Mouse (Mus musculus): ENCODE measurements around the gene Secisbp2. TPM values are rescaled to one million over a fixed set of nuclear protein-coding genes. Genes with fewer than 3 reads are reported as not detected.

Gene Secisbp2
- polyA plus RNA-seq, 1 experiment, result 21.3 TPM

DNA sequence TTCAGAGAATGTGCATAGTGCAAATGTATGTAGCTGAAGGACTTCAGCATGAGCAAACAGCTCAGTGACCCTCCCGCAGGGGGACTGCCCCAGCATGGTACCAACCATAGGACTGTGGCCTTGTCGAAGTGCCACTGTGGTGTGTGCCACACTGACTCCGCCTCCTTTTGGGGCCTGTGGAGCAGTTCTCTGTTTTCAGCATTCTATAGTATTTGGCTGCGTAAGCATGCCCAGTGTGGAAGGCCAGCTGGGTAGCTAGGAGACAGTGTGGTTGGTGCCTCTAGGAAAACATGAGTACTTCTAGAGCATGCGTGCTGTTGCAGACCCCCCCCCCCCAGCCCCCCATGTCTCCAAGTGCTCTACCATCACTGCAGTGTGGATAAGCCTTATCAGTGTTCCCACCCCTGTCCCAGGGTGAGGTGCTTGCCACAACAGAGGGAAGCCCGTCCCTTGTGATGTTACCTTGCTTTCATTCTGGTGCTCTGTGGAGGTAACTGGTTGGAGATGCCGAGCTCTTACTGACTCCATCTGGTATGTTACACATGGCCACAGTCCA, 26.2 kb downstream of the Secisbp2 start:
- WGBS, result 89% methylated on average over 7 of the region's 7 CpGs
- DNase-seq, result no peak
- no peak for TF ChIP-seq POLR2A (IDR thresholded peaks at IDR 0.05; ENCODE audit: borderline replicate concordance, extremely low read depth, low read depth, low read length)
- no peak for TF ChIP-seq CTCF (IDR thresholded peaks at IDR 0.05; ENCODE audit: insufficient read depth, low read length)
- Histone ChIP-seq H3K4me3 (replicated peaks; ENCODE audit: extremely low read depth, low read depth, low read length) (no peak overlapping the region), H3K4me1 (ENCODE audit: control insufficient read depth, insufficient read depth, low read length) (no peaks in the 10 kb centered on the region)

DNA sequence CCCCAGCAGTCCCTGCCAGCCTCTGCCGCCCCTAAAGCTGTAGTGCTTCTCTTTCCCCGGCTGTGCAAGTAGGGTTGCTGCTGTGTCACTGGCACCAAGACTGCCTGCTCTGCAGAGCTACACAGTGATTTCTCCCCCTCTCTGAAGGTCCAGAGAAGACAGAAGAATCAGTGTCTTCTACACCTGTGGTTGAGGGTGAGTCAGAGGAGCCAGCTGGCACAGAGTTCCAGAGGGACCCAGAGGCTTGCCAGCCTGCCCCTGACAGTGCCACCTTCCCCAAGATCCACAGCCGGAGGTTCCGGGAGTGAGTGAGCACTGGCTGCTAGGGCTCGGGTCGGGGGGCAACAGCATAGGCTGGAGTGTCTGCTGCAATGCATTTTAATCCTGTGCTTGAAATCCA, 27.2 kb downstream of the Secisbp2 start:
- TF ChIP-seq CTCF (IDR thresholded peaks at IDR 0.05; ENCODE audit: insufficient read depth, low read length) (no peak), POLR2A (IDR thresholded peaks at IDR 0.05; ENCODE audit: borderline replicate concordance, extremely low read depth, low read depth, low read length) (no peak)
- no peak for DNase-seq
- no peak overlapping the region for H3K4me3 ChIP-seq (replicated peaks; ENCODE audit: extremely low read depth, low read depth, low read length)
- 93% methylated on average over 6 of the region's 6 CpGs for WGBS
- H3K4me1 ChIP-seq (ENCODE audit: control insufficient read depth, insufficient read depth, low read length), result no peaks in the 10 kb centered on the region

DNA sequence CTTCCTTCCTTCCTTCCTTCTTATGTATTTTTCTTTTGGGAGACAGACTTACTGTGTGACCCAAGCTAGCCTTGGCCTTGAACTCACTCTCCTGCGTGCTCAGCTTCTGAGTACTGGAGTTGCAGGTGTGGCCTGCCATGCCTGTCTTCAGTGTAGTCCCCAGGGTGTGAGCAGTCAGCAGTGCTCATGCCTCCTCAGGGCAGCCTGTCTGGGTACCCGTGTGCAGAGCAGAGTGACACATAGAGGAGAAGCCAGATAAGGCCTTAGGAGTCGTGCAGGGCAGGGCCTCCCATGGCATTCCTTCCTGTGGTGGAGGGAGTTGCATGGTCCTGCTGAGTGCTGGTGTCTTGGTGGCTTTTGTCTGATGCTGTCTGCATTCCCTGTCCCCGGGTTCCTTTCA, 27.8 kb downstream of the Secisbp2 start:
- no peak for DNase-seq
- TF ChIP-seq CTCF (IDR thresholded peaks at IDR 0.05; ENCODE audit: insufficient read depth, low read length), result no peak
- TF ChIP-seq POLR2A (IDR thresholded peaks at IDR 0.05; ENCODE audit: borderline replicate concordance, extremely low read depth, low read depth, low read length), result no peak
- 72% methylated on average over 4 of the region's 4 CpGs for WGBS
- H3K4me3 ChIP-seq (replicated peaks; ENCODE audit: extremely low read depth, low read depth, low read length), result no peak overlapping the region
- no peaks in the 10 kb centered on the region for H3K4me1 ChIP-seq (ENCODE audit: control insufficient read depth, insufficient read depth, low read length)

DNA sequence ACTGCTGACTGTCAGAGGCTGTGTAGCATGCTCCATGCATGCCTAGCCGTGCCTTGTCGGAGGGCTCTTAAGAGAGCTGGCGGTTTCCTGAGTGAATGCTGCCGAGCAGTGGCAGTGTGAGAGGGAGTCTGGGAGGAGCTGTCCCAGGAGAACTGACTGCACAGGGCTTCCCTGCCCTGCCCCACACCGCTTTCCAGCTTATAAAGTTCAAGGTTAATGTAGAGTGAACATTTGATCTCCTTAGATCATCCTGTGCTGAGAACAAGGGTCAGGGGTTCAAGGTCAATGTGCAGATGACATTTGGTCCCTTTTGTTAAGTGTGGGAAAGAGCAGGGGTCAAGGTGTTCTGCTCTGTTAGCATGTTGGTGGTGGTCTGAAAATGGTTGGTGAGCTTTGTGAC, 29.6 kb downstream of the Secisbp2 start:
- no peak overlapping the region for H3K4me3 ChIP-seq (replicated peaks; ENCODE audit: extremely low read depth, low read depth, low read length)
- WGBS, result 77% methylated on average over 5 of the region's 5 CpGs
- DNase-seq, result no peak
- H3K4me1 ChIP-seq (ENCODE audit: control insufficient read depth, insufficient read depth, low read length), result no peaks in the 10 kb centered on the region
- TF ChIP-seq CTCF (IDR thresholded peaks at IDR 0.05; ENCODE audit: insufficient read depth, low read length) (no peak), POLR2A (IDR thresholded peaks at IDR 0.05; ENCODE audit: borderline replicate concordance, extremely low read depth, low read depth, low read length) (no peak)

DNA sequence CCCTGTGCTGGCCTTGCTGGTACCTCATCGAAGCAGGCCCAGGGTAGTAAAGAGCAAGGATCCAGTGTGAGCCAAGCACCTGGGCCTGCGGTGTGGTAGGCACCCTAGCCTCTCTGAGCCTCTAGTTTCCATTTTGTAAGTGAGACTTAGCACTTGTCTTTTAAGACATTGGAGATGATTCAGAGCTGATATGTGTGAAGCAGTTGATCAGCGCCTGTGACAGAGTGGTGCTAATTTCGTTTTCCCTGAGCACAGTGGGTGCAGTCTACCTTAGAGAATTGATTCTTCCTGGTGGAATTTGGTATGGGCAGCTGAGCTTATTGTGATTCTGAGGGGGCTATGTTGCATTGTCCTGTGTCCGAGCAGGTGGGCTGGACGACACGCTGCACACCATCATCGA, 30.1 kb downstream of the Secisbp2 start:
- DNase-seq, result no peak
- no peak overlapping the region for H3K4me3 ChIP-seq (replicated peaks; ENCODE audit: extremely low read depth, low read depth, low read length)
- no peaks in the 10 kb centered on the region for H3K4me1 ChIP-seq (ENCODE audit: control insufficient read depth, insufficient read depth, low read length)
- 96% methylated on average over 8 of the region's 8 CpGs for WGBS
- TF ChIP-seq CTCF (IDR thresholded peaks at IDR 0.05; ENCODE audit: insufficient read depth, low read length) (no peak), POLR2A (IDR thresholded peaks at IDR 0.05; ENCODE audit: borderline replicate concordance, extremely low read depth, low read depth, low read length) (no peak)

DNA sequence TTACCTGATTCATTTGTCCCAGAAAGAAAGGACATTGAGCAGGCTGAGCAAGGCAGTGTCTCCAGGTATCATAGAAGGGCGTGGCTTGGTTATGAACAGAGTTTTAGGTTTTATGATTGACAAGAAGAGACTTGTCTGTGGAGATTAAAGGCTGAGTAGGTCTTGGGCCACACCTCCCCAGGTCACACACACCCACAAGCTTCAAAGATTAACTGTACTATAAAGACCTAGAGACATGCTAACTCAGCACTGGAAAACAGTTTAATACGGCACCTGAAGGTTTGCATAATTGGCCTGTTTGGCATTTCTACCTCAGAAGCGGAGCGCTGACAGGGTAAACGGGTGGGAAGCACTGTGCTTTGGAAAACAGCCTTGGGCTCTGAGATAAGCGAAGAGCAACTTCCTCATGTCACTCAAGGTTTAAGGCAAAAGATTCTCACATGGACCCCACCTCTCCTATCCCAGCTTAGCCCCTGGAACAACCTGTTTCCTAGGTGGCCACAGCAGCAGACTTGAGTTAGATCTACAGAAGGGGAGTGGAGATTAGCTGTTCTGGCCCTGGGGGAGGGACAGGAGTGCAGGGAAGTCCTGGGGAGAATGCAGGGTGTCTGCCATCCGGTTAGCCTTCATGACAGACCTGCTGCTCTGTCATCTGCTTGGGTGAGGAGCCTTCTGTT, 33.9 kb downstream of the Secisbp2 start:
- no peak for TF ChIP-seq POLR2A (IDR thresholded peaks at IDR 0.05; ENCODE audit: borderline replicate concordance, extremely low read depth, low read depth, low read length)
- no peak for TF ChIP-seq CTCF (IDR thresholded peaks at IDR 0.05; ENCODE audit: insufficient read depth, low read length)
- DNase-seq, result no peak
- 91% methylated on average over 7 of the region's 7 CpGs for WGBS
- H3K4me1 ChIP-seq (ENCODE audit: control insufficient read depth, insufficient read depth, low read length), result no peaks in the 10 kb centered on the region
- no peak overlapping the region for H3K4me3 ChIP-seq (replicated peaks; ENCODE audit: extremely low read depth, low read depth, low read length)

DNA sequence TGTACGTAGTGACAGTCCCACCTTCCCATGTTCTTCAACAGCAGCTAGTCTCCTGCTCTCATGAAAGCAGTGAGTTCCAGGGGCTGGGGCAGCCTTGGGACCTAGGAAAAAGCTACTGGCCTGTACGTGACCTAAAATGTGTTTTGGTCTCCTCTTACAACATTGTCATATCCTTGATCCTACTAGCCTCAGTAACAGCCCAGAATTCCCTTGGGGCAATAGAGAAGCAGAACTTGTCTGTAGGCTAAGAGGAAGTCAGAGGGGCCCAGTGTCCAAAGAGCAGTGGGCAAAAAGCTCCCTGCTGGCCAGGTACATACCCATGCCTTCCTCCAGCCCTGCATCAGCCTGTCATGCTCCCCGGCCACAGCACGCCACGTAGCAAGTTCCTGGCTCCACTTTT, 35.5 kb downstream of the Secisbp2 start:
- no peak overlapping the region for H3K4me3 ChIP-seq (replicated peaks; ENCODE audit: extremely low read depth, low read depth, low read length)
- 92% methylated on average over 5 of the region's 5 CpGs for WGBS
- DNase-seq, result no peak
- H3K4me1 ChIP-seq (ENCODE audit: control insufficient read depth, insufficient read depth, low read length), result no peaks in the 10 kb centered on the region
- TF ChIP-seq POLR2A (IDR thresholded peaks at IDR 0.05; ENCODE audit: borderline replicate concordance, extremely low read depth, low read depth, low read length), result no peak
- no peak for TF ChIP-seq CTCF (IDR thresholded peaks at IDR 0.05; ENCODE audit: insufficient read depth, low read length)

DNA sequence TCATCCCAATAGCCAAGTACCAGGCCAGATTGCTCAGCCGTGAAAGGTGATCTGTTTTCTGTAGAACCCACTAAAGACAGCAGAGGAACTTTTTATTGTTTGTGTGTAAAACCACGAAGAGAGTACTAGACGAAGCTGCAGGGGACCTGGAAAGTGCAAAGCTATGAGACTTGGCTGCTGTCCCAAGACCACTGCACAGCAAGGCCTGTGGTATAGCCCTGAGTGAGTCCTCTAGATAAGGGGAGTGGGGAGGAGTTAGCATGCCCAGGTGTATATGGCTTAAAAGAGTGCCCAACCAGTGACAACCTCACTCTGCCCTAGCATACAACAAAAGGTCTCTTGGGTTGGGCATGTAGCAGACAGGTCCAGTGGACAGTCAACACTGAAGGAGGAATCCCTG, 37.2 kb downstream of the Secisbp2 start:
- no peak for TF ChIP-seq CTCF (IDR thresholded peaks at IDR 0.05; ENCODE audit: insufficient read depth, low read length)
- no peak for TF ChIP-seq POLR2A (IDR thresholded peaks at IDR 0.05; ENCODE audit: borderline replicate concordance, extremely low read depth, low read depth, low read length)
- no peak for DNase-seq
- 60% methylated on average over 3 of the region's 3 CpGs for WGBS
- Histone ChIP-seq H3K4me1 (ENCODE audit: control insufficient read depth, insufficient read depth, low read length) (no peaks in the 10 kb centered on the region), H3K4me3 (replicated peaks; ENCODE audit: extremely low read depth, low read depth, low read length) (no peak overlapping the region)

DNA sequence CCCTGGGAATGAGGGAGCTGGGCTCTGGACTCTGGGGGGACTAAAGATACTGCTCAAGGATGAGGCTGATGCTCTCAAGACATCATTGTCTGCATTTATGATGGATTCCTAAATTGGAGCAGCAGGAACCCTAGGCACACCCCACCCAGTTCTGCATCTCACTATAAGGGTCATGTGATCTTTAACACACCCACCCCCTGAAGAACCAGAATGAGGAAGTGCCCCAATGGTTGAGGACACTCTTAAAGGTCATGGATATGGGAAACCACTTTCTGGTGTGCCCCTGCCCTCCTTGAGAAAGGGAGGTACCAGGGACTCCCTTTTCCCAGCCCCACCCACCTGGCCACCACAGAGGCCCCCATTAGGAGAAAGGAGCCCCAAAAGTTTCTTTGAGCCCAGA, 45.0 kb downstream of the Secisbp2 start:
- no peaks in the 10 kb centered on the region for H3K4me1 ChIP-seq (ENCODE audit: control insufficient read depth, insufficient read depth, low read length)
- TF ChIP-seq CTCF (IDR thresholded peaks at IDR 0.05; ENCODE audit: insufficient read depth, low read length) (no peak), POLR2A (IDR thresholded peaks at IDR 0.05; ENCODE audit: borderline replicate concordance, extremely low read depth, low read depth, low read length) (no peak)
- DNase-seq, result no peak
- no peak overlapping the region for H3K4me3 ChIP-seq (replicated peaks; ENCODE audit: extremely low read depth, low read depth, low read length)

DNA sequence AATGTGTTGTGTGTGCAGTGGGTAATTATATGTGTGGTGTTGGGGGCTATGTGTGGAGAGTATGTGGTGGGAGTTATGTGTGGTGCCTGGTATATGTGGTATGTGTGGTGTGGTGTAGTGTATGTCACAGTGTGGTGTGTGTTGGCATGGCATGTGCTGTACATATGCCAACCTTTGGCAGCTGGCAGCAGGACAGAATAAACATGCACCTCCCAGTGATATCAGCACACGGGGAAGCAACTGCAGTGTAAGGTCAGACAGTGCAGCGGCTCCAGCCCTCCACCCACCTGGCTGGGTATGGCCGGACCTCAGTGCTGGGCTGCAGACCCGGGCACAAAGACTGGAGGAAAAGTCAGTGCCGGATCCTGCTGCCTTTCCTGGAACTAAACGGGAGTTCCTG, 46.0 kb downstream of the Secisbp2 start:
- no peak for TF ChIP-seq CTCF (IDR thresholded peaks at IDR 0.05; ENCODE audit: insufficient read depth, low read length)
- TF ChIP-seq POLR2A (IDR thresholded peaks at IDR 0.05; ENCODE audit: borderline replicate concordance, extremely low read depth, low read depth, low read length), result no peak
- no peaks in the 10 kb centered on the region for H3K4me1 ChIP-seq (ENCODE audit: control insufficient read depth, insufficient read depth, low read length)
- WGBS, result 59% methylated on average over 6 of the region's 6 CpGs
- no peak overlapping the region for H3K4me3 ChIP-seq (replicated peaks; ENCODE audit: extremely low read depth, low read depth, low read length)
- DNase-seq, result no peak

Measured in lung, adult 2 months (tissue).